Mouse (Mus musculus) heart, embryonic 10.5 days (tissue): Measurements from ENCODE around the gene Olfr860. TPM values are rescaled to one million over a fixed set of nuclear protein-coding genes. Genes with fewer than 3 reads are reported as not detected.
"Not testable (repeated sequence)": the region's sequence is repeated elsewhere in the genome, so short reads cannot be mapped to it uniquely, and the experiment has no call there.

Experiments used
- DNase-seq: peaks from one replicate; pipeline ENCODE4 v3.0.0-alpha.2; 2017; ENCODE audit warnings: low spot score
- H3K27ac ChIP-seq: fragments of 300-500 bp; sonication (generic); 2 replicates; pipeline ENCODE4 v1.5.1; 2016; ENCODE audit warnings: mild to moderate bottlenecking
- H3K27me3 ChIP-seq: fragments of 300-500 bp; sonication (generic); 2 replicates; pipeline ENCODE4 v1.6.1; 2016; ENCODE audit warnings: mild to moderate bottlenecking; ENCODE audit not compliant: poor library complexity, insufficient read depth, severe bottlenecking
- H3K36me3 ChIP-seq: fragments of 300-500 bp; sonication (generic); 2 replicates; pipeline ENCODE4 v1.6.1; 2016; ENCODE audit warnings: mild to moderate bottlenecking, moderate library complexity
- H3K4me1 ChIP-seq: fragments of 300-500 bp; sonication (generic); 2 replicates; pipeline ENCODE4 v1.6.1; 2016; ENCODE audit warnings: mild to moderate bottlenecking
- H3K4me3 ChIP-seq: fragments of 300-500 bp; sonication (generic); 2 replicates; pipeline ENCODE4 v1.5.1; 2016; ENCODE audit warnings: mild to moderate bottlenecking, moderate library complexity
- H3K9me3 ChIP-seq: fragments of 300-500 bp; sonication (generic); 2 replicates; pipeline ENCODE4 v1.6.1; 2016; ENCODE audit warnings: mild to moderate bottlenecking, moderate library complexity
- WGBS: fragments of 180-500 bp; shearing (Covaris S2); methylation state at CpG from one replicate; pipeline ENCODE4 v1.1.7; 2016; 5-methylcytosine and 5-hydroxymethylcytosine counted together
- polyA plus RNA-seq: library from polyadenylated mRNA; unstranded; fragments of >200 nt; fragmentation: Nextera tagmentation; extraction: Ambion mirVana; gene quantifications from 2 replicates; pipeline ENCODE4 v1.2.1, GENCODE M21; 2016

Gene Olfr860
- polyA plus RNA-seq, result not detected in 2 replicates

- H3K4me3 ChIP-seq, result no peak within 1 kb of the TSS
- 72% methylated on average over 1 of the region's 1 CpGs for WGBS
- H3K4me1 ChIP-seq, result no peaks in the 10 kb centered on the region
- H3K9me3 ChIP-seq, result no peaks in the 10 kb centered on the region
- no peaks in the 10 kb centered on the region for H3K27me3 ChIP-seq
- DNase-seq, result no peak
- no peaks in the 10 kb centered on the region for H3K36me3 ChIP-seq
- no peak within 1 kb of the TSS for H3K27ac ChIP-seq
These were observed at the start of gene Olfr860 for GRCm38 (mm10) chr9:19849647-19850046. Gene Olfr860, minus strand, starts transcription at chr9:19849747.

GRCm38 (mm10) chr9:19887904-19888303 lies 38.4 kb upstream of the Olfr860 start, which contains the start of gene Olfr862:
Gene Olfr862, minus strand, starts transcription at chr9:19888004.
- no peaks in the 10 kb centered on the region for H3K36me3 ChIP-seq
- no peak within 1 kb of the TSS for H3K4me3 ChIP-seq
- no peaks in the 10 kb centered on the region for H3K27me3 ChIP-seq
- H3K4me1 ChIP-seq, result no peaks in the 10 kb centered on the region
- no peak for DNase-seq
- H3K27ac ChIP-seq, result no peak within 1 kb of the TSS
- H3K9me3 ChIP-seq, result peaks cover 6% of the 10 kb centered on the region

- H3K27me3 ChIP-seq, H3K4me3 ChIP-seq, H3K36me3 ChIP-seq, DNase-seq, H3K9me3 ChIP-seq, H3K27ac ChIP-seq, H3K4me1 ChIP-seq: not testable (repeated sequence)
- 73% methylated on average over 1 of the region's 1 CpGs for WGBS
These were observed 44.9 kb downstream of the Olfr860 start, which contains the start of gene Olfr859 for GRCm38 (mm10) chr9:19804606-19805005. Gene Olfr859, plus strand, starts transcription at chr9:19804906.

- Histone ChIP-seq H3K4me1 (no peaks in the 10 kb centered on the region), H3K27me3 (no peaks in the 10 kb centered on the region), H3K27ac (no peak overlapping the region), H3K36me3 (no peaks in the 10 kb centered on the region), H3K4me3 (no peak overlapping the region), H3K9me3 (no peaks in the 10 kb centered on the region)
- DNase-seq, result no peak
- WGBS, result 60% methylated on average over 1 of the region's 1 CpGs
These were observed 46.5 kb downstream of the Olfr860 start for GRCm38 (mm10) chr9:19803000-19803399.

Other genes with a start within 250 kb of the Olfr860 start
- 23.6 and 23.8 TPM in 2 replicates for gene Zfp317, start 227.6 kb downstream of the Olfr860 start, polyA plus RNA-seq
- not detected in 2 replicates for gene Olfr857, start 140.3 kb downstream of the Olfr860 start, polyA plus RNA-seq
- not detected in 2 replicates for gene Olfr58, start 69.5 kb downstream of the Olfr860 start, polyA plus RNA-seq
- gene Olfr859, start 44.8 kb downstream of the Olfr860 start, polyA plus RNA-seq, result not detected in 2 replicates
- not detected in 2 replicates for gene Olfr862, start 38.3 kb upstream of the Olfr860 start, polyA plus RNA-seq
- gene Olfr77, start 67.1 kb upstream of the Olfr860 start, polyA plus RNA-seq, result 0.09 and 0.11 TPM in 2 replicates
- not detected in 2 replicates for gene Olfr866, start 178.3 kb upstream of the Olfr860 start, polyA plus RNA-seq
- gene Olfr867, start 207.8 kb upstream of the Olfr860 start, polyA plus RNA-seq, result not detected in 2 replicates
- gene Olfr868, start 248.9 kb upstream of the Olfr860 start, polyA plus RNA-seq, result not detected in 2 replicates